Mouse (Mus musculus) adrenal gland, postnatal 36 days (tissue): ENCODE results near the gene Ptpn13. TPM values are rescaled to one million over a fixed set of nuclear protein-coding genes. Genes with fewer than 3 reads are reported as not detected.

Experiments
- DNase-seq, 2 experiments: peaks; one replicate each; pipeline ENCODE4 v3.0.0; 2021; ENCODE audit warnings: mixed read lengths in 1 of 2
- total RNA-seq, 2 experiments: library from RNA; stranded (reverse); gene quantifications; 2 replicates each; pipeline ENCODE4 v1.2.3; 2021

Ptpn13 gene
- total RNA-seq, 2 experiments from 2014 or later = 18.7 to 42.8 TPM

DNA sequence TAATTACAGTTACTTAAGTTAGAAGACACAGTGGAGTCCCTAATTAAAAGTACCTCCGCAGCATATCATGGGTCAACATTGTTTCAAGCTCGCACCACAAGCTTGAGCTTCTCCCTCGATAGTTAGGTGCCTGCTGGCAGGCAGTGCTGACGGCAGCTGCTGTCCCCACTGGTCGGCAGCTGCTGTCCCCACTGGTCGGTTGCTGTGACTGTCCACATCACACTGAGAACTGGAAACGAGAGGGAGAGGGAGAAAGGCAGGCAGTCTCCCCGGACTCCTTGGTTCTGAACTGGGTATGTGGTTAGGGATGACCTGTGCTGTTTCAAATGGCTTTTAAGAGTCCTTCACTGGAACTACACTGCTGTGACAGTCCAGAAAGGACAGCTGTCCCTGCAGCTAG, 33.4 kb downstream of the Ptpn13 start:
- no peak for DNase-seq

DNA sequence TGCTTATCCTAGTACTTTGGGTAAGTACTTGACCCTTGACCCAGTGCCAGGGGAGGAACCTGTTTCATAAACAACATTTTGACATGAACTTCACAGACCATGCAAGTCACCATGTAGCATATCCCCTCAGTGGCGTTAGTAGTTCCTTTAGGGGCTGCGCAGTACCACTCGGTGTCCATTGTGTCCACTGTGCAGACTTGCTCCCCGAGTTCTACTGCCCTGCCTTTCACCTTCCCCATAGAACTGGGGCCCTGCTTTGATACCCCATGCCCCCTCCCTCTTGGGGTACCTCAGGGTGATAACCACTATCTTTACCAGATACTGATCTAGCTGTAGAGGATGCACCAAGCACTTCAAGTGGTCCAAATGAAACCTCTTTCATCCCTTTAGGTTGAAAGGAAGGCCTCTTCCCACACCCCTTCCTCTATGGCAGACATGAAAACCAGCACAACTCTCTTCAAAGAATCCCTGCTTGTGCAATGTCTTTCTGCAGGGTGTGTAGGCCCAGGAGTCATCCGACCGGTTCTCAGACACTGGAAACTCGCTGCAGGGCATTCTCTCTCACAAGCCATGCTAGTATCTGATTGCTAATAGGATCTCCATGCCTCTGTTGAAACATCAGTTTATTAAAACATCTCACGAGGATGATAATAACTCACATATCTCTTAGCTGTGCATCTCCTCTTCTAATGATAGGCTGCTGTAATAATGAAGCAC, 34.1 kb downstream of the Ptpn13 start:
- no peak for DNase-seq

DNA sequence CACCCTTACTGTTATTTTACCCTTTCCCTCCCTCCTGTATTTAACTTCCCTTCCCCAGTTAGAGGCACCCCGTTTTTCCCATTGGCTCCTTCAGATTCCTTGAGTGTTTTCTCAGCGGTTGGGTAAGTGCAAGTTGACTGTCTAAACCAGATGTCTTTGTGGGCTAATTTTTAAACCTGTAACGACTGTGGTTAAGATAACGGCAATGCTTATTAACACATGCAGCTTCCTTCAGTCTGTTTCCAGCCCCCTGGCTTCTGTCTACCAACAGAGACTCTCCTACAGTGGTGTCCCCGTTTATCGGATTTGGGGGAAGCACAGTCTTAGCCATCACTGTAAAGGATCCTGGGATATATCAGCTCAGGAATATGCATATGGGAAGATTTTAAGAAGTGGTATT, 35.9 kb downstream of the Ptpn13 start:
- DNase-seq = no peak

DNA sequence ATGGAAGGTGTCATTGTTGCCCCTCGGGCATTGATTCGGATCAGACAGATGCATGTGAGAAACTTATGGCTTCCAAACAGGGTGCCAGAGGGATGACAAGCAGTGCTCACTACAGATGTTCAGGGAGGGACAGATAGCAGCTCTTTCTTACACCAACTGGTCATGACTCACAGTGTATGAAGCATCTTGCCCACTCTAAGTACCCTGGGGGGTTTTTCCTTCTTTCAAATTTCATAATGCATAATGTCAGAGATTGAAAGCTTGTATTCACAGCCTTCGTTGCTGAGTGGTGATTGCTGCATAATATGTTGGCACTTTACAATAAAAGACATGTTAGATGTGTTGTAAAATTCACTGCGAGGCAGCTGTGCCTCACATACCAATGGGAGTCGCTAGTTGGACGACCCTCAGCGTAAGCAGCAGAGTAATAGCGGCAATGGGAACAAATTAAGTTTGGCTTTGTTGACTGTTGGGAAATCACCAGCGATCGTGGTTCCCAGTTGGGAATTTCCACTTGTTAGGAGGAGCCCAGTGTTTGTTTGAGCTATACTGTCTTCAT, 38.7 kb downstream of the Ptpn13 start:
- DNase-seq = no peak

DNA sequence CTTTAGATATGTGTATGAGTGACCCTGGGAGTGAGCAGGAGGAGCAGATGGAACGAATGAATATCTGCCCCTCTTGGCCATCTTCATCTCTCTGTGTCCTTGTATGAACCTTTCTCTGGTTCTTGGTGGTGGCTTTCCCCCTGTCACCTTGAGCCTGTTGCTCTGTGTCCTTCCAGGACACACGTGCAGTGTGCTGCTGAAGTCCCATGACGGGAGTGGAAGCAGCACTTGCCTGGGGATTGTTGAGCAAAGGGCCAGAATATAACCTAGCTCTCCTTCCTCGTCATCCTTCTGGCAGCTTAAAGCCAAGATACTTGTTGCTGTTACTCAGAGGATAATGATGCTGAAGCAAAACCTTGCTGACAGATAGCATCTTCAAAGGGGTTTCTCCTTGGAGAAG, 39.3 kb downstream of the Ptpn13 start:
- DNase-seq = no peak

DNA sequence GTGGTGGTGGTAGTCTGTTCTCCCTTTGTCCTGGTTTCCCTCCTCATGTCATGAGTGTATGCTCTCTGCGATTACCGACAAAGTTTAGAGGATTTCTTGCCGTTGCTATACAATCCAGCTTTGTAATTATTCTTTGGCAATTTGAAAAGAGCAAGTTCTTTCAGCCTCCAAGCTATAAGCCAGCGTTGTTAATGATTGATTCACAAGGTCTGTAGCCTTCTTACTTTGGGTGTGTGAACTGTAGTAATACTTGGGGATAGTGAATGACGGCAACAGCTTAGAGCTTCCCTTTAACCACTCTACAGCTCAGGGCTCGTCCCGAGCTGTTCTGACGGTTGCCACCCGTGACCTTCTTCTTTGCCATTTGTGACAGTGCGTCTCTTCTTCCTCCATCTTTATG, 39.8 kb downstream of the Ptpn13 start:
- no peak for DNase-seq

DNA sequence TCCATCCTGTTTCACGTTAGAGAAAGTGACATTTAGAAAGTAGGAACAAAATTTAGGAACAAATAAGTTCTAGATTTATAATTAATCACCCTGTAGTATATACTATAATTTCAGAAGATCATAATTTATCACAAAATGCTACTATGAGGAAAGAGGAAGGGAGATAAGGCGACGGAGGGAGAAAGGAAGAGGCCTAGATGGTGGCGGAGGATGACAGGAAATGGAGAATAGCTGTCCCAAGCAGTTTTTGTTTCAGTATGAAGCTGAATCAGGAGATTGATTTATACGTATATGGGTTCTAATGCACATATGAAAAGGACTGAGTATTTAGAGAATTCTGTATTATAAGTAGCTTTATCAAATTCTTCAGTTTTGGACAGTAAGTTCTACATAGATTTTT, 47.7 kb downstream of the Ptpn13 start:
- DNase-seq = no peak

DNA sequence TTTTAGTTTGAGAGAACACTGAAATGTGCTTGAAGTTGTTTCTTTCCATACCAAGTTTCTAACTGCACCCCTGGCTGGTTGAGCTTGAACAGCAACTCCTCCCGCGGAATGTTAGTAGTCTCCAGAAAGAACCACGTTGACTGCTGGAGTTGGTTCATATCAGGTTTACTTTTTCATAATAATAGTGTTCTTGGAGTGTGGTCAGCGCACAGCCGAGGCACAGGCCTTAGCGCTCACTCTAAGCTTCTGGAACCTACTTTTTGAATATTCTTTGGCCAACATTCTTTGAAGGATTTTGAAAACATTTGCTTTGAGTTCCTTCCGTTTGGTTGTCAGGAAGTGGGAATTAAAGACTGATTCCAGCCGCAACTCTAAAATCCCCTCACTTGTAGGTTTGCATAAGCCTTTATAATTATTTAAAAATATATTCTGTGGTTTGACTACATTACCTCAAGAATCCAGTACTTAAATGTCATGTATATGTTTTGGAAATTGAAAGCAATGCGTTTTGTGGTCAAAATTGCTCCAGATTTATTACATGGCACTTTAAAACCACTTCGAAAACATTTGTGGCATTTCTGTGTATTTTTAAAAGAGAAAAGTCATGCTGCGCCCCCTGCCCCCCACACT, 48.6 kb downstream of the Ptpn13 start:
- no peak for DNase-seq

DNA sequence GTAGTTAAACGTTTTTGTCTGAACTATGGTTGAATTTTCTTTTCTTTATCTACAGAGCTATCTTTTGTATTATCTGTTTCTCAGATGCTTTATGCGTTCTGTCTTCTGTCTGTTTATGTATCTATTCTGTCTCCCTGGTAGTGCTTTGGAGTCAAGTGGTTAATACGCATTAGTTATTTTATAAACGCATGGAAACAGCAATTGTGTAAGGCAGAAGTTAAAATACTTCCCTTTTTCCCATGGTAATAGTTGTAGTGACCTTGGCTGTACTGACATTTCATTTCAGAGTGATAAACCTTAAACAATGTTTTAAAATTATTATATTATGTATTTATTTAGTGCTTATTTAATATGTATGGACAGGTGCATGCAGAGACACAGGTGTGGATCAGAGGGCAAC, 49.3 kb downstream of the Ptpn13 start:
- no peak for DNase-seq

DNA sequence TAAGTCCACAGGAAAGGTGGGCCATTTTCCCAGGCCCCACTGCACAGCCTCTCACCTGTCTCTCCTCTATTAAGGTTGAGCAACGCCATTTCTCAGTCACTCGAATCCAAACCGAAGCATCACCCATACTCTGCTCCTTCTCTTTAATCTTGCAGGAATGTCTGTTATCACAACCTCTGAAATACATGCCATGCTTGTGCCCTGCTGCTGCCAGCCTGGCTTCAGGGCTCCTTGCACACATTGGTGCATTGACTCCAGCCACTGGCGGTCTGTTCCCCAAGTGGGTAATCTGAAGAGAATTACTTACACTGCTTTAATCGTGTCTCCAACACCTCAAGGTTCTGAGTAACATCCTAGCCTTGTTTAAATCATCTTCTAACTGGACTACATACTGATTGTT, 50.5 kb downstream of the Ptpn13 start:
- no peak for DNase-seq

DNA sequence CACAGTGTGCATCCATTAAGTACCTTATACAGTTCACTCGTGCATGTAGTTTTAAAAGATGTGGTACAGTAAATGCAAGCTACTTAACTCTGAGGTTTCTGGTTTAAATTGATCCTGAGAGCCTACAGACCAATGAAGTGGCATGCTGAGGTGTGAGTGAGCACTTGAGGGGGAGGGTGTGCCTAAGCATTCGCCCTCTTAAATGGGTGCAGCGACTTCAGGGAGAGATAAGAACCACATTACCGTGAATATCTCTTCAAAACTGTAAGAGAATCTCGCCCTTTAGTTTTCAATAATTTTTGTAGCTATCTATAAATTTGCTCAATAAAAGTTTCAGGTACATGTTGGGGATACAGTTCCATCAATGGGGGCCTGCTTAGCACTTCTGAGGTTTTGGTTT, 54.5 kb downstream of the Ptpn13 start:
- DNase-seq = no peak

DNA sequence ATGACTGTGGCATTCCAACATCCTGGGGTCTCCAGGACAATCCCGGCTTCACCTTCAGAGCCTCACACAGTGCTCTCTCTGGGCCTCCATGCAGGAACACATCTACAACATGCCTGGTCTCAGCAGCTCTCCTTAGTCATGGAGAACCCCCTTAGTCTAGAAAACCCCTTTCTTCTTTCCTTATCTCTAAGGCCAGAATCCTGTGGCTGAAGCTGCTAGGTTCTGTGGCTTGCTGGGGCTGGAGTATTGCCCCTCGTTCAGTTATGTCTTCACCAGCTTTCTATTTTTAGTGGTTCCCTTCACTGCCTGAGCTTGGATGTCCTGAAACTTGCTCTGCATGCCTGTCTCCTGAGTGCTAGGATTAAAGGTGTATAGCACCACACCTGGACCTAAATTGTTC, 56.2 kb downstream of the Ptpn13 start:
- DNase-seq = no peak

DNA sequence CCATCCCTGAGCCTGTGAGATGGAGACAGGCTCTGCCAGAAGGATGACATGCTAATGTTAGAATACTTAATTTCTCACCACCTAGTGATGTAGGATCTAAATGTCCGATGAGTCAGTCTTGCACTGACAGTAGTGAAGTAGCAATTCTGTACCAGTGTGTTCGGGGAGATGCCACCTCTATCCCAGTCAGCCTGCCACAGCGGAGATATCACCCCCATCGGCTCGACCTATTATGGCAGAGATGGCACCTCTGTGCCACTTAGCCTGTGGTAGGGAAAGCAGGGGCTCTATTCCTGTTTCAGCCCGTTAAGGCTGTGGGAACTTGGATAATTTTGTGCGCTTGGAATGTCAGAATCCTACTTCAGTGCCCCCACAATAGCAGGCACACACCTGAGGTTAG, 62.0 kb downstream of the Ptpn13 start:
- DNase-seq = no peak

DNA sequence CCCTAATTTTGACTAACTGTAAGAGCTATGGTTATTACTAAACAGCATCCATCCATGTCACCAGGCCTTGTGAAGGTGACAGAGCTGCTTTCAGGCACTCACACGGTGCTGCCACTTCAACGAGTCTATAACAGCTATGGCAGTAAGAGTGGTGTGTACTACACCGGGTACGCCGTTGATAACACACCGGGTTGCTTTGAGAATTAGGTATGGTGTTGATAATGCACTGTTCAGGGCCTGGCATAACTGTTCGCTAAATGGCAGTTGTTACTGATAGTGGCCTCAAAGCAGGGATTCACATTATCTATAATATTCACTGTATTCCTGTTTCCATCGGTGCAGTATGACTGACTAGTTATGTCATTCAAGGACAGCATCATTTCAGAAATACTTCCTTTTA, 66.0 kb downstream of the Ptpn13 start:
- DNase-seq = no peak

DNA sequence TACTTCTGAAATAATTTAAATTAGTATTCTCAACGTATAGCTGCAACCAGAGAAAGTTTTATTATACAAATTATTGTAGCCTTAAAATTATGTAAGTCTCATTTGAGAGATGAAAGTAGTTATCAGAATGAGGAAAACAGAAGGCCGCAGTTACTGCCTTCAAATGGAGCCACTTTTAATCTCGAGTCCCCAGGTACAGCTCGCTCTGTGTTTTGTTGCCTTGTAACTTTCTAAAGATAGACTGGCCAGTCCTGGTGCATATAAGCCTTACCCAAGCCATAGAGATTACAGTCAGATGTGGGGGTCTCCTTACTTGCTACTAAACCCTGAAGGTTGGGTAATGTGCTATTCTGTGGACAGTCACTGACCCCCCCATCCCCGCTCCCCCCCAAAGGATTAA, 66.8 kb downstream of the Ptpn13 start:
- no peak for DNase-seq

DNA sequence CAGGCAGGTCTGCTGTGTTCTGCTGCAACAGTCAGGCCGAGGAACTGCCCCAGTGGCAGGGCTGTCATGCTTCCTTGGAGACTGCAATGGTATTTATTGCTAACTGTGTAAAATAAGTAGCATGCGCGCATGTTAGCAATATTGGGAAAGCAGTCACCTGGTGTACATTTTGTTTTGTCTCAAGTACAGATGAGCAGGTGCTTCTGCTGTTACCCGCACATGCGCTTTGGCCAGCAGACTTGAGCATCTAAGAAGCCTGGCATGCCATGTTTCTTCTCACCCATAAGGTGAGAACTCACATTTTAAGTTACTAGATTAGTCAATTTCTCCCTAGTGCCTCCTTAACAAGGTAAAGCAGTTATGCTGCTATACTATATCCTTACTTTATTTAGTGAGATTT, 72.1 kb downstream of the Ptpn13 start:
- DNase-seq = no peak

DNA sequence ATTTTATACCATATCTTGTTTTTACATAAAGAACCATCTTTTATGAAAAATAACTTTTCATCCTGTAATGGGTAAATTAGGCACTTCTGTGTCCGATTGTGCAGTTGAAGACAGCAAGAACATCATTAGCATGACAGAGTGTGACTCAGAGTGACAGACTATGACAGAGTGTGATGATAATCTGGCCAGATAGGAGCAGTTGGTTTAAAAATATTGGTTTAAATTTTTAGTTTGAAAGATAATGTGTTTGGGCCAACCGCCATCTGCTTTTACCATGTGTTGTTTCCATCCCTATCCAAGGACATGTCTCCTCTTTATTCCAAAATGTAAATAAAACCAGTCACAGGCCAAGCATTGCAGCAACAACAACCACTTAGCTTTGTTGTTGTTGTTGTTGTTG, 72.5 kb downstream of the Ptpn13 start:
- no peak for DNase-seq

DNA sequence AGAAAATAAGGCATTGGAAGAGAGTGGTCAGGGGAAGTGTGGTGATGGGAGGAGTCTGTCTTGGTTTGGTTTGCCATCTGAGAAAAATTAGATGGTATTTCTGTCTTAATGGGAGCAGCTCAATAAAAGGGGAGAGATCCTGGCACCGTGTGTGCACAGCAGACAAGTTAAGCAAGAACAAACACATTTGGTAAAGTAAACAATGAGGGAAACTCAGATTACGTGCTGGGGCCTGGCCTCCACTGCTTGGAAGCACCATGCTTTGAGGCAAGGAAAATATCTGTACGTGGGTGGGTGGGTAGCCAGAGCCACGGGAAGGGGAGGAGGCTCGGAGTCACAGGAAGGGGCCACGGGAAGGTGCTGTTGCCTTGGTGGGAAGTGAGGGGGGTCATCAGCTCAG, 74.3 kb downstream of the Ptpn13 start:
- DNase-seq = no peak

DNA sequence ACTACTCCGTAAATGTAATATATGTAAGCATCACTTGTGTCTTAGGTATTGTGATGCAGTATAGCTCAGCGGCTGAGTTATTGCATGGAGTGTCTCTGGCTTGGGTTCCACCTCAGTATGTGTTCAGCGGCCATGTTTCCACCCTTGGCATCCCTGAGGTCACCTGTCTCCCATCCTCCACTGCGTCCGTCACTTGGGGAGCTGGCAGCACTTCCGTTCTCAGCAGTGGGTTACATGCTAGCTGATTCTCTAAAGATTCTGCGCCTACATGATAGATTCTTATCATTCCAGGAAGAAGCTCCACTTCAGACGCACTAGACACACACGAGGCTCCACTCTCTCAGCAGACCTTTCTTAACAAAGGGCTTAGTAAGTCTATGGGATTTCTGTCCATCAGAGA, 76.1 kb downstream of the Ptpn13 start:
- DNase-seq = no peak

DNA sequence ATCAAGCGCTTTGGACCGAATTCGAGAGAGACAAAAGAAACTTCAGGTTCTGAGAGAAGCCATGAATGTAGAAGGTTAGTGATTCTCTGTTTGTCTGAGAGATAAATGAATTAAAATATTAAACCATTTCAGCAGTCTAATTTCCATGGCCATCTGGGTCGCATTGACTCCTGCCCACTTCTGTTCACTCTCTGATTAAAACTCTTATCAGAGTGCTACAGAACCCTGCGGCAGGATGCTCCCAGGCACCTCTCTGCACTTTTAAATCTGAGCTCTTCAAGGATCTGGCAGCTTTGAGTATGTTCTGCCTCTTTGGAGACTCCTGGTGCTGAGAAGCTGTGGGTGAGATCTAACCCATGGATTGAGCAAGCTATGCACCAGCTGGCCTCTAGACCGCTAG, 76.8 kb downstream of the Ptpn13 start:
- no peak for DNase-seq

DNA sequence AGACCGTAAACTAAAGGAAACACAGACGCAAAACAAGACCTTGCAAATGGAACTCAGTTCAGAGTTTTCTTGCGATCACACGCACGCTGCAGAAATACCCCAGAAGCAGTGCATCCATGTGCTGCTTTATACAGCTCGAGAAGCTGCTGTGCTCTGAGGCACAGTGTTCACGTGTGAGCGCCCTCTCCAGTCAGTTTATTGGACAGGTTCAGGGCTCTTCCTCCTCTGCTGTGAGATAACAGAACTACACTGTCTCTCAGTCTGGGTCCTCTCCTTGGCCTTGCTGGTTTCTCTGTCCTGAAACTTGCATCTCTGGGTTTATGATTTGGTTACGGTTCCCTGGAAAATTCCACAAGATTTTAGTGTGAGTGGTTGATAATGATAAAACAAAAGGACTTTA, 88.2 kb downstream of the Ptpn13 start:
- peak; percentile 39 to 40 for DNase-seq

DNA sequence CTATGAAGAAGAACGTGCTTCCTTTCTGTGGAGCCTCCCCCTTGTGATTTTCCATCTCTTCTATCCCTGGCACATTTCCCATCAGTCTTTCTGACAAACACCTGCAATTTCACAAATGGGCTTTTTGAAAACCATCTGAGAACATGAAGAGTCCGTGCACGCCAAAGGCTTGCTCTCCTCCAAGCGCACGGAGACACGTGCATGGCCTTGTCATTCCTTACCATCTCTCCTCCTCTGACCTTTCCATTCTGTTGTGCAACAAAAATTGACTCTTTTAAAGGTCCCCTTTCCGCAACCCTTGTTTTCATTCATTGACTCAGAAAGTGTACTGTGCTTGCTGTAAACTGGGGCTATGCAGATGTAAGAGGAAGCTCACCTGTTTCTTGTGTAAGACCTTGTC, 89.4 kb downstream of the Ptpn13 start:
- DNase-seq = peak; percentile 37 to 46

DNA sequence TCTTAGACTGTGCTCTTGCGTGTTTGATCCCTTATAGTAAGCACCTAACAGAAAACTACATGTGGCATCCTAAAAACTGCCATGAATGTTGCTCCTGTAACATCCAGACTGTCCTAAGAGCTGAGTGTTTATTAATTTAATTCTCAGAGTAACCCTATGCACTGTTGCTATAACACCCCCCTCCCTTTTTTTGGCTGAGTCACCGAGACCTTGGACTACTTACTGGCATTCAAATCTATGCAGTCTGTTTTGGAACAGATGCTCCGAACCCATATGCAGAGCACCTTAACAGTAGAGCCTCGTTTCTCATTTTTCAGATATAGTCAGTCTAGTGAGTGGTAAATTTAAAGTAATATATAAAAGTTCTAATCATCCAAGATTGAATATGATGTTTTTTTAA, 90.9 kb downstream of the Ptpn13 start:
- peak; percentile 29 to 46 for DNase-seq

DNA sequence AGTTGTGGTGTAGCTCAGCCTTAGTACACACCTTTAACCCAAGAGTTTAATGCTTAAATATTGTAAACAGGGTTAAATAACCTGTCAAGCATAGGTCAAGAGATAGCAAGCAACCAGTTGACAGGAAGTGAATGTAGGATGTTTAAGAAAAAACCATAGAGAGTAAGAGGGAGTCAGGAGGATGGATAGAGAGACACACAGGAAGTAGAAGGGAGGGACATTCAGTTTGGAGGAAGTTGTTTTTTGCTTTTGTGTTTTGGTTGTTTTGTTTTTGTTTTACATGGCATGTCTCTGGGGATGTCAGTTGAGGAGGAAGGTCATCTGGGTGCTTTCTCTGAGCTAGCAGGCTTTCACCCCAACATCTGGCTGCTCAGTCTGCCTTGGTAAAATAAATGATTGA, 91.6 kb downstream of the Ptpn13 start:
- DNase-seq = no peak
